Mouse (Mus musculus): Measurements from ENCODE around the gene Csnka2ip. TPM values are rescaled to one million over a fixed set of nuclear protein-coding genes. Genes with fewer than 3 reads are reported as not detected.

Gene Csnka2ip
- total RNA-seq, 2 experiments from 2014 or later: not detected

Other genes with a start within 250 kb of the Csnka2ip start
- 10 to 100 TPM; 24.0 to 26.0 TPM for gene 4930453N24Rik, start 168.8 kb upstream of the Csnka2ip start, total RNA-seq (2021)
- gene Zfp654, start 249.2 kb upstream of the Csnka2ip start, total RNA-seq (2021): 1 to 10 TPM; 6.9 to 7.3 TPM
- 10 to 100 TPM; 30.9 to 31.5 TPM for gene Cggbp1, start 249.6 kb upstream of the Csnka2ip start, total RNA-seq (2021)